Mouse (Mus musculus) erythroblast, embryonic 14.5 days (primary cell): ENCODE measurements around the gene Plac8.

Source experiments
- GATA1 ChIP-seq: IDR thresholded peaks from 2 replicates; pipeline ENCODE4 v1.6.1; 2012; ENCODE audit warnings: low read length, inconsistent platforms, mixed read lengths
- TAL1 ChIP-seq: IDR thresholded peaks from 3 replicates; pipeline ENCODE4 v1.6.1; 2012; ENCODE audit warnings: low read length, inconsistent platforms, mixed read lengths

DNA sequence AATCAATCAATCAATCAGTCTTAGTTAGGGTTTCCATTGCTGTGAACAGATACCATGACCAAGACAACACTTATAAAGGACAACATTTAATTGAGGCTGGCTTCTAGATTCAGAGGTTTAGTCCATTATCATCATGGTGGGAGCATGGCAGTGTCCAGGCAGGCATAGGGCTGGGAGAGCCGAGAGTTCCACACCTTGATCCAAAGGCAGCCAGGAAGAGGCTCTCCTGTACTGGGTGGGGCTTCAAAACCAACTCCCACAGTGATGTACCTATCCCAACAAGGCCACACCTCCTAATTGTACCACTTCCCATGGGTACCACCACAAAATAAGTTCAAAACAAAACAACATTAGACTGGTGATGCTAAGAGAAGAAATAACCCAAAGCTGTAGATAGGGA lies 21.9 kb downstream of the Plac8 start:
- no peak for TF ChIP-seq GATA1
- TF ChIP-seq TAL1: no peak
